Mouse (Mus musculus) liver, embryonic 14.5 days (tissue): ENCODE data around the gene H2-Q10. TPM values are rescaled to one million over a fixed set of nuclear protein-coding genes. Genes with fewer than 3 reads are reported as not detected.
"Not testable (repeated sequence)": the region's sequence is repeated elsewhere in the genome, so short reads cannot be mapped to it uniquely, and the experiment has no call there.

Experiments
- ATAC-seq: fragments of 200-750 bp; cut with Nextera tagmentation; 2 replicates; pipeline ENCODE4 v1.8.0; 2017; ENCODE audit warnings: moderate number of reproducible peaks, mild to moderate bottlenecking, moderate library complexity; ENCODE audit not compliant: insufficient read depth
- DNase-seq, 3 experiments: peaks; one replicate each; pipeline ENCODE4 v3.0.0-alpha.2; 2012 to 2013; ENCODE audit warnings: low read depth in 3 of 3, low spot score in 3 of 3
- H3K27ac ChIP-seq: fragments of 300-500 bp; sonication (generic); 2 replicates; pipeline ENCODE4 v1.5.1; 2014; ENCODE audit warnings: moderate library complexity, mild to moderate bottlenecking, control low read depth, inconsistent platforms
- H3K27me3 ChIP-seq: fragments of 300-500 bp; sonication (generic); 2 replicates; pipeline ENCODE4 v1.6.1; 2014; ENCODE audit warnings: mild to moderate bottlenecking, low read length, moderate library complexity; ENCODE audit not compliant: control insufficient read depth, insufficient read depth
- H3K36me3 ChIP-seq: fragments of 300-500 bp; sonication (generic); replicated peaks from 2 replicates; pipeline ENCODE4 v1.6.1; 2014; ENCODE audit warnings: low read depth; ENCODE audit not compliant: control insufficient read depth, insufficient read depth
- H3K4me1 ChIP-seq, 2 experiments: fragments of 200-500 bp in 1 of 2; fragments of 300-500 bp in 1 of 2; sonication (generic) in 1 of 2; replicated peaks; 2 replicates each; pipeline ENCODE4 v1.6.1; 2012 to 2014; ENCODE audit warnings: antibody characterized with exemption in 1 of 2, inconsistent platforms in 1 of 2, low read length in 1 of 2; ENCODE audit not compliant: control insufficient read depth in 2 of 2, insufficient read depth in 2 of 2
- H3K4me2 ChIP-seq: fragments of 300-500 bp; sonication (generic); 2 replicates; pipeline ENCODE4 v1.6.1; 2014; ENCODE audit warnings: low read depth, mild to moderate bottlenecking, control low read depth, moderate library complexity
- H3K4me3 ChIP-seq, 2 experiments: fragments of 200-500 bp in 1 of 2; fragments of 300-500 bp in 1 of 2; sonication (generic) in 1 of 2; 2 replicates each; pipeline ENCODE4 v1.5.1; 2012 to 2014; ENCODE audit warnings: low read depth in 2 of 2, low read length in 2 of 2, mild to moderate bottlenecking in 2 of 2, control low read depth in 1 of 2, inconsistent platforms in 1 of 2, moderate library complexity in 1 of 2; ENCODE audit not compliant: insufficient read depth in 1 of 2
- H3K9ac ChIP-seq: fragments of 300-500 bp; sonication (generic); replicated peaks from 2 replicates; pipeline ENCODE4 v1.6.1; 2014; ENCODE audit warnings: mild to moderate bottlenecking, control low read depth, moderate library complexity
- H3K9me3 ChIP-seq: fragments of 300-500 bp; sonication (generic); 2 replicates; pipeline ENCODE4 v1.6.1; 2016; ENCODE audit warnings: low read length, mixed read lengths; ENCODE audit not compliant: control insufficient read depth
- CTCF ChIP-seq: IDR thresholded peaks from 2 replicates; pipeline ENCODE4 v1.5.1; 2016; ENCODE audit warnings: antibody characterized with exemption, low read depth, control low read depth
- WGBS: fragments of 180-500 bp; shearing (Covaris S2); extraction: QIAGEN DNeasy Blood & Tissue Kit; methylation state at CpG from one replicate; pipeline ENCODE4 v1.1.7; 2014; ENCODE audit not compliant: insufficient replicate concordance; 5-methylcytosine and 5-hydroxymethylcytosine counted together
- polyA plus RNA-seq, 2 experiments: library from polyadenylated mRNA; depleted of rRNA in 1 of 2; stranded (reverse) in 1 of 2; unstranded in 1 of 2; fragments of >200 nt; fragmentation: Nextera tagmentation in 1 of 2; extraction: Ambion mirVana in 1 of 2; gene quantifications; 2 replicates each; pipeline versions ENCODE4 v1.2.1 to v1.2.3; 2012 to 2014

H2-Q10 gene
- polyA plus RNA-seq, 2 experiments = 136 to 195 TPM

- peaks cover 12% of the 10 kb centered on the region for H3K27me3 ChIP-seq
- H3K4me1 ChIP-seq, H3K4me3 ChIP-seq, H3K9me3 ChIP-seq, H3K36me3 ChIP-seq, DNase-seq, H3K27ac ChIP-seq, H3K9ac ChIP-seq: not testable (repeated sequence)
- H3K4me2 ChIP-seq = peak overlapping the region; percentile 36; the same call in 1 of the 2 replicates
- peak; percentile 50 for ATAC-seq
- 11% methylated on average over 28 of the region's 28 CpGs for WGBS
Measured at GRCm38 (mm10) chr17:35425474-35425873, 44.4 kb upstream of the H2-Q10 start.

GRCm38 (mm10) chr17:35428883-35429282 lies 41.0 kb upstream of the H2-Q10 start:
- WGBS = 54% methylated on average over 6 of the region's 6 CpGs
- H3K9ac ChIP-seq, H3K4me2 ChIP-seq, H3K36me3 ChIP-seq, DNase-seq, H3K4me3 ChIP-seq, H3K9me3 ChIP-seq, H3K4me1 ChIP-seq, H3K27ac ChIP-seq, ATAC-seq: not testable (repeated sequence)
- peaks cover 12% of the 10 kb centered on the region for H3K27me3 ChIP-seq

- not testable (repeated sequence) for H3K27me3 ChIP-seq
Measured at GRCm38 (mm10) chr17:35430671-35431070, 39.2 kb upstream of the H2-Q10 start.

GRCm38 (mm10) chr17:35432167-35432566 lies 37.7 kb upstream of the H2-Q10 start:
- not testable (repeated sequence) for H3K9ac ChIP-seq, ATAC-seq, H3K4me3 ChIP-seq, H3K27ac ChIP-seq, H3K27me3 ChIP-seq, H3K4me2 ChIP-seq, H3K9me3 ChIP-seq, DNase-seq, H3K4me1 ChIP-seq, H3K36me3 ChIP-seq
- 65% methylated on average over 2 of the region's 3 CpGs for WGBS

More at GRCm38 (mm10) chr17:35430671-35431070, 39.2 kb upstream of the H2-Q10 start:
- H3K9me3 ChIP-seq, H3K4me2 ChIP-seq, H3K4me3 ChIP-seq, ATAC-seq, DNase-seq, H3K36me3 ChIP-seq, H3K27ac ChIP-seq, H3K9ac ChIP-seq, H3K4me1 ChIP-seq: not testable (repeated sequence)
- 53% methylated on average over 6 of the region's 6 CpGs for WGBS

GRCm38 (mm10) chr17:35434836-35435235 lies 35.1 kb upstream of the H2-Q10 start:
- H3K4me1 ChIP-seq, H3K9ac ChIP-seq, H3K9me3 ChIP-seq, DNase-seq, H3K27ac ChIP-seq, H3K4me3 ChIP-seq, H3K4me2 ChIP-seq, H3K36me3 ChIP-seq, ATAC-seq: not testable (repeated sequence)
- peaks cover 12% of the 10 kb centered on the region for H3K27me3 ChIP-seq
- TF ChIP-seq CTCF = peak; percentile 82
- WGBS = 7% methylated on average over 8 of the region's 8 CpGs

- H3K36me3 ChIP-seq, H3K9ac ChIP-seq, H3K9me3 ChIP-seq, H3K4me1 ChIP-seq, H3K4me3 ChIP-seq, ATAC-seq, H3K4me2 ChIP-seq, H3K27ac ChIP-seq, DNase-seq: not testable (repeated sequence)
- 58% methylated on average over 3 of the region's 3 CpGs for WGBS
- peaks cover 18% of the 10 kb centered on the region for H3K27me3 ChIP-seq
Measured at GRCm38 (mm10) chr17:35435577-35435976, 34.3 kb upstream of the H2-Q10 start.

- not testable (repeated sequence) for H3K4me3 ChIP-seq, H3K9ac ChIP-seq, H3K27ac ChIP-seq, H3K9me3 ChIP-seq, DNase-seq, H3K4me1 ChIP-seq, ATAC-seq, H3K36me3 ChIP-seq, H3K4me2 ChIP-seq
- 28% methylated on average over 1 of the region's 1 CpGs for WGBS
- peaks cover 18% of the 10 kb centered on the region for H3K27me3 ChIP-seq
Measured at GRCm38 (mm10) chr17:35437386-35437936, 32.4 kb upstream of the H2-Q10 start.

- ATAC-seq, H3K27ac ChIP-seq, H3K9ac ChIP-seq, H3K4me1 ChIP-seq, DNase-seq, H3K9me3 ChIP-seq, H3K4me3 ChIP-seq, H3K4me2 ChIP-seq, H3K36me3 ChIP-seq: not testable (repeated sequence)
- H3K27me3 ChIP-seq = peaks cover 18% of the 10 kb centered on the region
- 36% methylated on average over 1 of the region's 3 CpGs for WGBS
Measured at GRCm38 (mm10) chr17:35438395-35438794, 31.5 kb upstream of the H2-Q10 start.
